Mouse (Mus musculus): ENCODE measurements around the gene Pip5k1a.
"Not testable (repeated sequence)": the region's sequence is repeated elsewhere in the genome, so short reads cannot be mapped to it uniquely, and the experiment has no call there.

Gene Pip5k1a

DNA sequence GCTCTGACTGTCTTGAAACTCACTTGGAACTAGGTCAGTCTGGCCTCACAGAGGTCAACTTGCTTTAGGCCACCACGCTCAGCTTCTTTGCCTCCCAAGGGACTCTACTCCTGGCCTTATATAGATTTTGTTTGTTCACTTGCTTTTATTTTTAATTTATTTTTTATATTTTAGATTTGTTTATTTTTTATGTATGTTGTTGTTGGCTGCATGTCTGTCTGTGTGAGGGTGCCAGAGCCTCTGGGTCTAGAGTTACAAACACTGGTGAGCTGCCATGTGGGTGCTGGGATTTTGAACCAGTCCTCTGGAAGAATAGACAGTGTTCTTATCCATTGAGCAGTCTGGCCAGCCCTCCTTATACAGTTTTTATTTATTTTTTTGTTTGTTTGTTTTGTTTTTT lies 6.0 kb upstream of the Pip5k1a start:
- no peak for DNase-seq (ENCODE audit: low read depth, low spot score)

DNA sequence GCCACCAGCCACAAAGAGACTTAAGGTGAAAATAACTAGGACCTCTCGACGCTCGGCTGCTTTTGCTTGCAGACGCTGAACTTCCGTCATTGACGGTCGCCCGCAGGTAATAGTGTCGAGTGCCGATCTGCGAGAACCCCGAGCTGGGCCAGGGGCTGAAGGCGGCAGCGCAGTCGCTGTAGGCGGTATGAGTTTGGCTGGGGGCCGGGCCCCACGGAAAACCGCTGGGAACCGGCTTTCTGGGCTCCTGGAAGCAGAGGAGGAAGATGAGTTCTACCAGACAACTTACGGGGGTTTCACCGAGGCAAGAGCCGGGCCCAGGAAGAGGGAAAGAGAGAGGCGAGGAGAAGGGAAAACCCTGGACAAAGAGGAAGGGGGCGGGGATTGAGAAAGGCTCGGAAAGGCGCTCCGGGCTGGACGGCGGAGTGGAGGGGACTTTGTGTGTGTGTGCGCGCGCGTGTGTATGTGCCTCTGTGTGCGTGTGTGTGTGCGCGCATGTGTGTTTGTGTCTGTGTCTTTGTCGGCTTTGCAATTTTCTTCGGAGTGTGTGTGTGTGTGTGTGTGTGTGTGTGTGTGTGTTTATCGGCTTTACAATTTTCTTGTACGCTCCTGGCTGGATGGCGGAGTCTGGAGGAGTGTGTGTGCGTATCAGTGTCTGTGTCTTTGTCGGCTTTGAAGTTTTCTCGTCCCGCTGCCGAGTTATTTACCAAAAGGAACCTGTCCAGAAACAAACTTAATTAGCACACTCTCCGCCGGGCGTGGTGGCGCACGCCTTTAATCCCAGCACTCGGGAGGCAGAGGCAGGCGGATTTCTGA lies 4.4 kb upstream of the Pip5k1a start, which contains the start of gene Vps72:
Vps72 (plus strand) TSS at position 112 of the 816 bp plus-strand sequence.
- peak; percentile 93 for DNase-seq (ENCODE audit: low read depth, low spot score)

DNA sequence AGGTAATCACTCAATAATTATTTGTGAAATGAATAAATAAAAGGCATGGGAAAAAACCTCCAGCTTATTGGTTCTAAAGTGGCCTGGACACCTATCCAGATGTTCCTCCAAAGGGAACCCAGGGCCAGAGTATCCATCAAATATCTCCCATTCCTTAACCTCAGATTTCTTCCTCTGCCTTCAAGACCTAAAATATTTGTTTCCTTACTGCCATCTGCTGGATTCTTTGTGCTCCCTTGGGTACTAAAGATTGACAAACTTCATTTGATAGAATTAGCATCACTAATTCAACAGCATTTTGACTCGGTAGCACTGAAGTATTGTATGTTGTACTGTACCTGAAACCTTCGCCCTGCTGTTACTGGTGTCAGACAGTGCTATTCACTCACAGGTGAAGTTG lies 1.2 kb upstream of the Pip5k1a start:
- DNase-seq (ENCODE audit: low read depth, low spot score) = peak; percentile 67

DNA sequence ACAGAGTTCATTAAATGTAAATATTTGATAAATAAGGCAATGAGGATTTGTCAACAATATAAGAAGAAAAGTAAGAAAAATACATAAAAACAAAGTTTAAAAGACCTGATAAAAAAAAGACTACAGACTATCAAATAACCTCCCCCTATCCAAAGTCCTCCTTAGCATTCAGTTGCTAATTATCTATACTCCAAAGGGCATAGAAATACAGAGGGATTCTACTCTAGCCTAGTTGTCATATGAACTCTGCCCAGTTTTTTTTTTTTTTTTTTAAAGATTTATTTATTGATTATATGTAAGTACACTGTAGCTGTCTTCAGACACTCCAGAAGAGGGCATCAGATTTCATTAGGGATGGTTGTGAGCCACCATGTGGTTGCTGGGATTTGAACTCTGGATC lies 578 bp upstream of the Pip5k1a start:
- DNase-seq (ENCODE audit: low read depth, low spot score) = not testable (repeated sequence)

DNA sequence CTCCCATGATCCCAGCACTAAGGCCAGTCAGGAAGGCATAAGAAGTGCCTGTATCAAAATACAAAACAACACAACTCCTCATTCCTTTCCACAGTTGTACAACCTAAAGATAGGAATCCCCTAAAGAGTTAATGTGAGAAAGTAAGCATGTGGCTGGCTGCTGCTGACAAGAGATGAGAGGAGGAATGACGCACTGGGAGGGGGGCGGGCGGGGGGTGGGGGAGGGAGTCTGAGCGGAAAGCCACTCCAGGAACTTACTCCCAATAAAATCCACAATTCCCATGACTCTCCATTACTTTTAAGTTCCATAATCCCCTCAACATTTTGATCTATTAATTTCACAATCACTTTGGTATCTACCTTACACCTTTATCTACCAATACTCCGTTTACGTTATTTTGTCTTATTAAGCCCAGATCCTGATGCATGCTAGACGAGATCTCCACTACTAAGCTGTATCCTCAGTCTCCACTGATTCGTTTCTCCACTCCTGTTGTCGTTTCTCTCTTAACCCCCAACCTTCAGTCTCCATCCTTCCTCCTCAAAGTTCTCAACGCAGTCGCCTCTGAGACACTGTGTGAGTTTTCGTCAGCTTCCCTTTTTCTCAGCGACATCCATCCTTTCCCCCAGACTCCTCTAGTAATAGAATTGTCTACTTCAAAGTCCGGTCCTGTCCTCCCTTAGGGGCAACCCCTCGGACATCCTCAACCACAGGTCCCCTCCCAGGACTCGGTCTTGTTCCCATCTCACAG lies 968 bp downstream of the Pip5k1a start:
- peak; percentile 65 for DNase-seq (ENCODE audit: low read depth, low spot score)

DNA sequence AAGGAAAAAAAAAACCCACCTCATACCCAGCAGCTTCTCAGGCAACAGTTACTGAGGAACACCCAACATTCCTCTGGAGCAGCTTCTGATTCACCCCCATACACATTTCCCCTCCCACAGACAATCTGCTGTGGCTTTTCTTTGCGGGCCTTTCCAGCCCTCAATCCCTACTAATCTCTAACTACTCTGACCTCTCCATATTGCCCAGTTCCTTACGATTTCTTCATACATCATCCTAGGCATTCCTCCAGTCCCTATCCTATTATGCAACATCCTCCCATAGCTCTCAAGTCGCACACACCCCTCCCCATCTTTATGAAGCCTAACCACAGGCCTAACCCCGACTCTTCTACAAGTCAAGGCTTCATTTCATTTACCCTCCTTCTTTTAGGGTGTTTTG lies 1.6 kb downstream of the Pip5k1a start:
- DNase-seq (ENCODE audit: low read depth, low spot score) = peak; percentile 59

DNA sequence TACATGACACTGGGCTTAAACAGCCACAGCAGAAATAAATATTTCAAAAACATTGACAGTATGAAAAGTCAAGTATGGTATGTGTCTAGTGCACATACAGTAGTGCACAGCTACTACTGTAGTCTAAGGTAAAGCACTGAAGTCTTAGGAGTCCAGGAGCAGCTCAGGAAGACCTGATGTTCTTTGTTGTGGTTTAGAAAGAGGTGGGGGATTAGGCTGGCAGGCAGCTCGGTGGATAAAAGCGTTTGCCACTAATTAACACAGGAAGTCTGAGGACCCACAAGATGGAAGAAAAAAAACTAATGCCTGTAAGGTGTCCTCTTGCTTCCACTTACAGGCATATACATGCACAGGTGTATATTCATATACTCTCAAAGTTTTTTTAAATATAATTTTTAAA lies 5.9 kb downstream of the Pip5k1a start:
- no peak for DNase-seq (ENCODE audit: low read depth, low spot score)

DNA sequence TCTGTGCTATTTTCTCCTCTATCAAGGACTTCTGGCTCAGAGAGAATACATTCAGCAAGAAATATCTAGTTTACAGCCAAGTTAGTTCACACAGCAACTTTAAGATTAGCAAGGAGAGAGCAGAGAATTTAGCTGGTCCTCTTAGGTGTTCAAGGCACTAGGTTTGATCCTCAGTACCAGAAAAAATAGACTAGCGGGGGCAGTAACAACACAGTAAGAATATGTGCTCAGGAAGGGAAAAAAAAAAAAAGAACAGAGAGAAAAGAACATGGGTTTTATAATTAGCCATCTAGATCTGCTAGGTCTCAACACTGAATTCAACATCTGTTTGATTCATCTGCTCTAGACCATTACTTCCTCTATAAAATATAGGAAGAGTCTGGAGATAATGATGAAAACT lies 18.7 kb downstream of the Pip5k1a start:
- no peak for DNase-seq (ENCODE audit: low read depth, low spot score)

DNA sequence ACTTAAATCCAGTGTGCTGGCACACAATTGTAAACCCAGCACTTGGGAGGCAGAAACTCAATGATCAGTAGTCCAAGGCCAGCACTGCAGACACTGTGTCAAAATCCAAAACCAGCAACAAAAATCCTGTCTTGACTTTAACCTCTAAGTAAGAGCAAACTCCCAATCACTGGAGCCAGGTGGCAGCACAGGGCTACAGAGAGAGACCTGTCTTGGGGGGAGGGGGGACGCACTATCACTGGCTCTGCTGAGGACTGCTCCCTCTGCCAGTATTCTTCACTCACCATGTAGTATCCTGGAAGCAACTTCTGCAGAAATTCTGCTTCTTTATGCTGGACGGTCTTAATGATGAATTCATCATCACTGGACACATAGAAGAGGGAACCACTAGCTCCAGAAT lies 35.1 kb downstream of the Pip5k1a start:
- DNase-seq (ENCODE audit: low read depth, low spot score) = no peak

DNA sequence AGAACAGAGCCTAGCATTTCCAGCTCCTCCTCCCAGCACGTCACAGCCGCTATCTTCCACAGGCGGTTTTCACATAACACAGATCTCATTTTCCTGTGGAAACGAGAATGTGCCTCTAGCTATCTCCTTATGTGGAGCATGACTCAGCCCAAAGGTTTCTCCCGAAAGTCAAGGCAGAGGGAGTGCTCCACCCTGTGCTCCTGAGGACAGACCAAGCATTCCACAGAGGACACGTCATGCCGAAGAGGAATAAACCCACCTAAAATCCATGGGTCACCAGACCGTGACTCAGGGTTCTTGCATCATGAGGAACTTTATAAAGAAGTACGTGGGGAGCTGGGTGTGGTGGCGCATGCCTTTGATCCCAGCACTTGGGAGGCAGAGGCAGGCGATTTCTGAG lies 40.2 kb downstream of the Pip5k1a start:
- DNase-seq (ENCODE audit: low read depth, low spot score) = peak; percentile 99

DNA sequence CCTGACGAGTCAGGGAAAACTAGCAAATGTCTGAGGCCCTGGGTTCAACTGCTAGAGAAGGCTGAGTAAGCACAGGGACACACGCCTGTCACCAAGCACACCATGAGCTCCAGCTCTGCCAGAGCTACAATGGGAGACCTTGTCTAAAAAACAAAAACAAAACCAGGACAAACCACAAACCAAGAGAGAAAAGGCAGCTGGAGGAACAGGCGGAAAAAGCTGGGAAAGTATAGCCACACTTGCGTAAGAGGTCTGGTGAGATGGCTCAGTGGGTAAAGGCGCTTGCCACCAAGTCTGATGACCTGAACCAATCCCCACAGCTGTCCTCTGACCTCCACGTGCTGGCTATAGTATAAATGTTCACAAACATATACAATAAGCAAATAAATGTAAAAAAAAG lies 40.6 kb downstream of the Pip5k1a start:
- DNase-seq (ENCODE audit: low read depth, low spot score) = peak; percentile 64

DNA sequence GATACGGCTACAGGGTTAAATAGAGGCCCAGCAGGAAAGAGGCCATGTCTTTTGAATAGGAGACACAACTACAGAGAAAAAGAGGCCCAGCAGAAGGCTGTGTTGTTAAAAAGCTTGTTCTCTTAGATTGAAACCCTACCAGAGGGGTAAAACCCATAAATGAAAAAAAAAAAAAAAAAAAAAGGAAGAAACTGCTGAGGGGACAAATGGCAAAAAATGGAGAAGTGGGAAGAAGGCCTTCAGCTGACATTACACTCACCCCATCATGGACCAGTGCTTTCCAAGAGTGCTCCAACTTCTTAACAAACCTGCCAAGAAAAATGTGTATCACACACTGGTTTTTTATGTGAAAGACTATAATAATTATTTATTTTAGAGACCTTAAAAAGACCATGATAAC lies 41.2 kb downstream of the Pip5k1a start:
- no peak for DNase-seq (ENCODE audit: low read depth, low spot score)

DNA sequence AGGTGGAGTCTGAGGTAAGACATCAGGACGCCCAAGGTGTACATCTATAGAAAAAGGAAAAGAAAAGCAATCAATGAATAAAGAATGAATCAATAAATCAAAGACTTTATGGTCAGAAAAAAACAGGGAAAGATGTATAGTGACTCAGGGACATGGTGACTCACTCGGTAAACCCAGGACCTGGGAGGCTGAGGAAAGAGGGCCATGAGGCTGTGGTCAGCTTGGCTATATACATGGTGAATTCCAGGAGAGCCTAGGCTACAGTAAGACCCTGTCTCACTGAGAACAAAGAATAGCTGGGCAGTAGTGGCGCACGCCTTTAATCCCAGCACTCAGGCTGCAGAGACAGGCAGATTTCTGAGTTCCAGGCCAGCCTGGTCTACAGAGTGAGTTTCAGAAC lies 43.0 kb downstream of the Pip5k1a start:
- peak; percentile 84 for DNase-seq (ENCODE audit: low read depth, low spot score)

DNA sequence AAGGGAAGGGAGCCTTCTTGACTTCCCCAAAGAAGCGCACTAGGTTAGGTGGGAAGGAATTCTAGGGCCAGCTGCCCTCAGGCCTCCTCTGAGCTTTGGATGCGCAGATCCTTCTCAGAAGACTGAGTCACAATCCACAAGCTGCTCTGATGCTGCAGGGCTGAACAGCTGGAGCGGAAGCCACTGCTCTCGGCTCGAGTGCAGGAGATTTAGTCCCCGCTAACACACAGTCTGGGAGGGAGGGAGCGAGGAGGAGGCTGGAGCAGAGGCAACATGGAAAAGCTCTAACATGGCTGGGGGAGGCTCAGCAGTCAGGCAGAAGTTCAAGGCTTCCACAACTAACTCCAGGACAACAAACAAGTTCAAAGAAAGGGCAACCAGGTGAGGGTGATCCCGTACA lies 48.7 kb downstream of the Pip5k1a start:
- DNase-seq (ENCODE audit: low read depth, low spot score) = peak; percentile 42

DNA sequence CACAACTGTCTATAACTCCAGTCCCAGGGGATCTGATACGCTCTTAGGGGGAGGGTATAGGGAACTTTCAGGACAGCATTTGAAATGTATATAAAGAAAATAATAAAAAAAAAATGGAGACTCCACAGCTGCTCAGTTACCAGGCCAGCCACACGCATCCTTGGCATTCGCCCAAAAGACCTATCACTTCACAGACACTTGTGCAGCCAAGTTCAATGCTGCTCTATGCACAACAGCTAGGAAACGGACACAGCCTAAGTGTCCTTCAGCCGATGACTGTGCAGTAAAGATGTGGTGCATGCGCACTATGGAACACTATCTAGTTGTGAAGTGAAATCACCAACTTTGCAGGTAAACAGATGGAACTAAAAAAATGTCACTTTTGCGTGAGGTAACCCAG lies 50.5 kb downstream of the Pip5k1a start:
- peak; percentile 27 for DNase-seq (ENCODE audit: low read depth, low spot score)

DNA sequence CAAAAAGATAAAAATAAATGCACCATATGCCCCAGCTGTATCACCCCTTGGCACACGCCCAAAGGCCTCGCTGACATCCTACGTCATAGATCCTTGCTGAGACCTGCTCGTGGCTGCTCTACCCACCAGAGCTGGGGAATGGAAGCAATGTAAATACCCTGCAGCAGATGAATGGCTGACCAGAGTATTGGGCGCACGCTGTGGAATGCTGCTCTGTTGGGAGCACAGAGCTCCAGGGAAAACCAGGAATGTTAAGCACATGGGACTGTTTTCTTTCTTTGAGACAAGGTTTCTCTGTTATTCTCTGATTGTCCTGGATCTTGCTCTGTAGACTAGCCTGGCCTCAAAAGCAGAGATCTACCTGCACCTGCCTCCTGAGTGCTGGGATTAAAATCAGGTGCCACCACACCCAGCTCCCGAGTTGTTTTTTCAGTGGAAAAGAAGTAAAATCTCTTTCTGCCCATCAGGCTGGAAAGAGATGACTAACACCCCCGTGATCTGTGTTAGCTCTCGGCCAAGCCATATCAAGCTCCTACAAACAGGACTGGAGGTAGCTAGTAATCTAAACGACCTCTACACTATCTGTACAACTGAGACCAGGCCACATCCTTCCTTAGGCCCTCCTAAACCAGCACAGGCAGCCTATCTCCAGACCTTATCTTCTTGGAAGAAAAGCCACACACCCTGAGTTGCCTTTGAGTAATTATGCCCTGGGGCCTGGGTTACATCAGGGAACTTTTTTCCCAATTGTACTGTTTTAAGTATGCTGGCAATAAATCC lies 52.1 kb downstream of the Pip5k1a start:
- peak; percentile 85 for DNase-seq (ENCODE audit: low read depth, low spot score)

DNA sequence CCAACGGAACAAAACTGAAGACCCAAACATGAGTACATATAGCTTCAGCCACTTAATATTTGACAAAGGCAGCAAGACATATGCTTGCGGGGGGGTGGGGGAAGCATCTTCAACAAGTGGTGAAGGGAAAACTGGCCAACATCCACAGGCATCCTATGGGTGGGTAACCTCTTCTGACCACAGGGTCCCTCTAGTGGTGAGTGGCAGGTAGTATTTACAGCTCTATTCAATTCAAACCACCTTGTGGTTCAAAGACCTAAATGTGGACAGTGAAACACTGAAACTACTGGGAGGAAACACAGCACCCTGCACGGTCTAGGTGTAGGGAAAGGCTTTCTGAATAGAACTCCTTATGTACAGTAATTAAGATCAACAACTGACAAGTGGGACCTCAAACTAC lies 53.0 kb downstream of the Pip5k1a start:
- peak; percentile 83 for DNase-seq (ENCODE audit: low read depth, low spot score)

DNA sequence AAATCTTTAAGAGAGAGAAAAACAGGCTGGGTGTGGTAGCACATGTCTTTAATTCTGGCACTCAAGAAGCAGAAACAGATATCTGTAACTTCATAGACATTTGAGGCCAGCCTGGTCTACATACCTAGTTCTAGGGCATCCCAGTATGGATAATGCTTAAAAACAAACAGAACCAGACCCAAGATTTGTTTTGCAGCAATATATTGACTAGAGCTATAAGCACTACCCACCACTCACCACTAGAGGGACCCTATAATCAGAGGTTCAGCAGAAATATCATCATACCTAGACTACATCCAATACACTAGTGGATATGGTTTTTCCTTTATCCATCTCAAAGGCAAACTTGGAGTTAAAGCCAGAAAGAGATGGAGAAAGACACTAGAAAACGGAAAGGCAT lies 53.8 kb downstream of the Pip5k1a start:
- DNase-seq (ENCODE audit: low read depth, low spot score) = peak; percentile 84

DNA sequence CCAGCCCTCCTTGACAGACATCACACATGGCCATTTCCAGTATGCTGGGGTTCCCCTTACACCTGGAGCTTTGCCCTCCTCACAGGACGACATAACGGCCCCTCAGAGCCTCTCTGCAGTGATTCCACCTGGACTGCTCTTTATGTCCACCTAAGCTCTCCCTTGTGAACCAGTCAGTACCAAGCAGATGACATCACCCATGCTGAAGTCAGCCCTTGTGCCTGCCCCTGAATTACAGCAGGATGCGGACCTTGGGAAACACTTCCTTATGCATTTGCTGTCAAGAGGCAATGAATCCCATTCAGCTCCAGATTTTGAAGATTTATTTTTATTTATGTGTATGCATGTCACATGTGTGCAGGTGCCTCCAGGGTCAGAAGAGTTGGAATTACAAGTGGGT lies 58.8 kb downstream of the Pip5k1a start:
- DNase-seq (ENCODE audit: low read depth, low spot score) = no peak

DNA sequence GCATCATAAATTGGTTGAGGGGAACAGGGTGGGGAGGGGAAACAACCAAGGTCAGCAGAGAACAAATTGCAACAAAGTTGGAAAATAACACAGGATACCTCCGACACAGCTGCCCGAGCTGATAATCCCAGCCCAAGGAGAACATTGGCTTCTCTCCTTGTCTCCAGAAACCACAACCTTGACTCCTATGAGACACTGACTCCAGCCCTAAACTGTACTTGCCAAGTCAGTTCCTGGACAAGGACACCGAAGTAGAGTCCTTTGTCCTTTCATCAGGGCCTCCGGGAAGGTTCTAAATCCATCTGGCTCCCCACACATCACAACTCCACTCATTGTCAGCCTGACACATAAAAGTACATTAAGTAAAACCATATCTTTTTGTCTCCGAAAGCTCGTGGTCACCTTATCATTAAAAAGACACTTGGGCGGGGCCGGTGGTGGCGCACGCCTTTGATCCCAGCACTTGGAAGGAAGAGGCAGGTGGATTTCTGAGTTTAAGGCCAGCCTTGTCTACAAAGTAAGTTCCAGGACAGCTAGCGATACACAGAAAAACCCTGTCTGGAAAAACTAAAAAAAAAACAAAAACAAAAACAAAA lies 60.2 kb downstream of the Pip5k1a start:
- DNase-seq (ENCODE audit: low read depth, low spot score) = no peak

DNA sequence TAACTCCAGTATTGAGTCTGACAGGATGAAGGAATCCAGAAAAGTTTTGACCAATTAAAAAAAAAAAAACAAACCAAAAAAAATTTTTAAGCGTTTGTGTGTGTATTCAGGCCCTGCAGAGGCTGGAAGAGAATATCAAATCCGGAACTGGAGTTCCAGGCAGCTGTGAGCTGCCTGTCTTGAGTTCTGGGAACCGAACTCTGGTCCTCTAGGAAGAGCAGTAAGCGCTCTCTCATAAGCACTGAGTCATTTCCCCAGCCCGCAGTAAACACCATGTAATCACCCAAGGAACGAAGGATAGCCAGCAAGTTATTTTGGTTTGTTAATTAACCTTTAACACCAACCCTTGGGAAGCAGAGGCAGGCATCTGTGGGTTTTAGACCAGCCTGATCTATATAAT lies 63.5 kb downstream of the Pip5k1a start:
- DNase-seq (ENCODE audit: low read depth, low spot score) = no peak

DNA sequence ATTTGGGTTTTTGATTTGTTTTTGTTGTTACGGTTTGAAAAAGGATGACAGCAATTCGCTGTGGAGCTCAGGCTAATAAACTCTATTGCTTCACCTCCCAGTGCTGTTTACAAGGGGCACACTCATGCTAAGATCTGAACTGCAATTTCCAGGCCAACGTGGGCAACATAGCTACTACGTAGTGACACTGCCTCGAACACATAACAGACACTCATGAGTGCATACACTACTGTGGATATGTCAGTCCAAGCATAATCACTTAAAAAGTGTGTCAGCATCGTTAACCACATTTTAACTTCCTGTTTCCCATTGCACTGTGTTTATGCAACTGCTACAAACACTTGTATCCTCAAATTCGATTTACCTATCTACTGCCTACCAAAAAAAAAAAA lies 63.9 kb downstream of the Pip5k1a start:
- no peak for DNase-seq (ENCODE audit: low read depth, low spot score)
